Mouse (Mus musculus): ENCODE results near the gene Mettl26.

Gene Mettl26

DNA sequence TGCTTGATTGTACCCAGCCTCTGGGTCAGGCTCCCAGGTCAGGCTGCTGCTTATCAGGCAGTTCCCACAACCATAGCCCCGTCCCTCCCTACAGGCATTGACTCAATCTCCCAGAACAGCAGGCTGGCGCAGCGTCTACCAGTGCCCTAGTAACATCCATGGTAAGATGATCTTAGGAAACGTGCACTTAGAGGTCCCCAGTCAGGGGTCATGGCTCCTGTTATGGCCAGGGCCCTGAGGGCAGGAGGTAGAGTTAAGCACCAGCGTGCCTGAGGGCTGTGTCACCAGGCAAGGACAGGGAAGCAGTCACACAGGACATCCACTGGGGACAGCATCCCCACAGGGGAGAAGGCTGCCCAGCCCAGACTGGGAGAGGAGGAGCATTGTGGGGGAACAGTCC lies 7.4 kb downstream of the Mettl26 start:
- DNase-seq (ENCODE audit: extremely low read depth, low read depth, low spot score) = no peak

GRCm38 (mm10) chr17:25883268-25883667 lies 8.4 kb downstream of the Mettl26 start:
- DNase-seq (ENCODE audit: extremely low read depth, low read depth, low spot score) = no peak

- no peak for DNase-seq (ENCODE audit: extremely low read depth, low read depth, low spot score)
Measured at GRCm38 (mm10) chr17:25883824-25884223, 8.9 kb downstream of the Mettl26 start.

- no peak for DNase-seq (ENCODE audit: extremely low read depth, low read depth, low spot score)
Measured at GRCm38 (mm10) chr17:25885636-25886035, 10.8 kb downstream of the Mettl26 start.

DNA sequence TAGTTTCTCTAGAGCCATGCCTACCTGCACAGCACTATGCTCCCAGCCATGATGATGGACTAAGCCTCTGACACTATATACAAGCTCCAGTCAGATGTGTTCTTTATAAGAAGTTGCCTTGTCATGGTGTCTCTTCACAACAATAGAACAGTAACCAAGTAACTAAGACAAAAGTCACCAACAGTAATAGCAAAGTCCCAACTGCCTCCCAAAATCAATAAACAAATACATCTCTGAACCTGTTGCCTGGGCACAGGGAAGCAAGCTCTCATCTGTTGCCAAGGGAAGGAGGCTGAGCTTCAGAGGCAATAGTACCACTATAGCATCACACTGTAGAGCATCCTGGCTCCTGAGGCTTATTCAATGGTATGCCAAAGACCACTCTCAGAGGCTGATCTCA lies 11.9 kb downstream of the Mettl26 start:
- no peak for DNase-seq (ENCODE audit: extremely low read depth, low read depth, low spot score)

DNA sequence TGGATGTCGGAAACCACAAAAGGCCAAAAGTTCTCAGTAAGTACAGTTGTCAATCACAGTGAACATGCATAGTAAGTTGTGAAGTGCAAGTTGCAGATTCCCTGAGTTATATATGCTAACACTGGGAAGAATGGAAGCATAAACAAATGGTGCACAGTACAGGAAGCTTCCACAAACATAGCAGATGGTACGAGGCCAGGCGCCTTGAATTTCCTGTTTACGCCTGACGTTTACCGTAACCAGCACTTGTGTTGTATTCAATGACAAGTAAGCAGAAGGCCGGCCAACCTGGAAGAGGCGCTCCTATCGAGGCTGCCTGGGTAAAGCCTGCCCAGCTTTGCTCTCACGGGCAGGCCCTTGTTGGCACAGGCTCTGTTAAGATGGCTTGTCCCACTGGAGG lies 12.6 kb downstream of the Mettl26 start:
- no peak for DNase-seq (ENCODE audit: extremely low read depth, low read depth, low spot score)

GRCm38 (mm10) chr17:25888837-25889236 lies 14.0 kb downstream of the Mettl26 start:
- DNase-seq (ENCODE audit: extremely low read depth, low read depth, low spot score) = no peak

DNA sequence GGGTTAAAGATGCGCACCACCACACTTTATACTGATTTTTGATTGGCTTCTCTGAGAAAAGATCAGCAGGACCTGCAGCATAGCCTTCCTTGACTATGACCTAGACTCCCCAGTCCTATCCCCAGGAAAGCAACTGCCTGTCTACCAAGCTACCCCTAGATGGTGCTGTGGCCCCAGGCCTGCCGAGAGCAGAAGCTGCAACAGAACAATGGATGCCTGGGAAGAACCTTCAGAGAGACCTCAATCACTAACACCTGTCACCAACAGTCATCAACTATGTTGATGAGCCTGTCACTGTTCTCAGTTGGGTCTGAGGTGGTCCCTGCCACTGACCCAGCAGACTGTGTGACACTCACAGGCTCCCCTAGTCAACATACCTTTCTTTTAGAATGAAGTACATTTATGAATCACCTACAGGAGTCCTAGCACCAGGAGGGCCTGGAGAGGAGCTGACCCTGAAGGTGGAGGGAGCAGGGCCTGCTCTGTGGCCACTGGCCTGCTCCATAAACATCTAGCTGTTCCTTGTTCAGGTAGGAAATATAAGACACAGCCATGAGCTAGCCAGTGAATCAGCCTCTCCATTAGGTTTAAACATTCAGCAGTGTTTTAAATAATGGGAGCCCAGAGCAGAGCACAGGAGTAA lies 19.2 kb downstream of the Mettl26 start:
- no peak for DNase-seq (ENCODE audit: extremely low read depth, low read depth, low spot score)

DNA sequence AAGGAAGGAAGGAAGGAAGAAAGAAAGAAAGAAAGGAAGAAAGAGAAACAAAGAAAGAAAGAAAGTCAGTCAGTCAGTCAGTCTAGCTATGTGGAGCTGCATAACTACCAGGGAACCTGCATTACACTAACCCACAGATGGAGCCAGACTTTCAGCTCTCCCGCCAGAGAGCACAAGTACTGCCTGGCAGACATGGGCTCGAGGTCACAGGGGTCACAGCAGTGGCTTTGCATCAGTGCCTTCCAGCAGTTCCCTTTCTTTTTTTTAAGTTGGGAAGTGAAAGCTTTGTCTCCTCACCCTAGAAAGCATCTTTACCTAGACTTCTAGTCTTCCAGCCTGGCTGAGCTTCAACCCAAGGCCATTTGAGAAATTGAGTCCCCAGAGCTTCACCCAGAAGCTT lies 20.5 kb downstream of the Mettl26 start:
- no peak for DNase-seq (ENCODE audit: extremely low read depth, low read depth, low spot score)

DNA sequence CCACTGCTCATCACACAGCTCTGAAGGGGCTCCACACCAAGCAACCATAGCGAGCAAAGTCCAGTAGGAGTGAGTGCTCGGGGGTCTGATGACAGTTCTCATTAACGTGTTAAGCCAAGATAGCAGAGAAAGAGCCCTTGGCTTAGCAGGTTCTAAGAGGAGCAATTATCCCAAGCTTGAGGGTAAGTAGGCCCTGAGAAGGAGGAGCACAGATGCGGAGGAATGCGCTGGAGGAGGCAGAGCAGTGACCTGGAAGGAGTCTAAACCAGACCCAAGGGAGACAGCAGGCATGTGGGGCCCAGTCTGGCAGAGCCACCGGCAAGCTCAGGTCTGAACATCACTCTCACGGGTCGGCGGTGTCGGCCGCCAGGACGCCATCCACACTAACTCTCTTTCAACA lies 21.0 kb downstream of the Mettl26 start:
- DNase-seq (ENCODE audit: extremely low read depth, low read depth, low spot score) = no peak

GRCm38 (mm10) chr17:25900193-25900592 lies 25.3 kb downstream of the Mettl26 start:
- DNase-seq (ENCODE audit: extremely low read depth, low read depth, low spot score) = no peak

GRCm38 (mm10) chr17:25903061-25903460 lies 28.2 kb downstream of the Mettl26 start:
- DNase-seq (ENCODE audit: extremely low read depth, low read depth, low spot score) = no peak

DNA sequence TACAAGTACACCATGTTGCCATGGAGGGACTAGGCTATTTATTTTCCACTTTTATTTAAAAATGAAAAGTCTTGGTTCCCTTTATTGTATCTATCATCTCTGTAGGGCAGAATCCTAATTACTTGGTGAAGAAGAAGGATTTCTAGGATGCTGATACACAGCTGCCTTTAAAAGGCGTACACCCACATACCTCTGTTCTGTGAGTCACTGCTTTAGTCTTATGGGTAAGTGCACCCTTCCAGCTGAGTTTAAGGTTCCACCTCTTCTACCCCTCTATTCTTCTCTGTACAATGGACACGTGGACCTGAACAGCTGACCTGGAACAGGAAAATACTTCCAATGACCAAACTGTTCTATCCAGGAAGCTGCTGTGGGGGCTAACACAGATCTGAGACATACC lies 32.8 kb downstream of the Mettl26 start:
- DNase-seq (ENCODE audit: extremely low read depth, low read depth, low spot score) = no peak

GRCm38 (mm10) chr17:25911816-25912215 lies 36.9 kb downstream of the Mettl26 start:
- DNase-seq (ENCODE audit: extremely low read depth, low read depth, low spot score) = no peak

DNA sequence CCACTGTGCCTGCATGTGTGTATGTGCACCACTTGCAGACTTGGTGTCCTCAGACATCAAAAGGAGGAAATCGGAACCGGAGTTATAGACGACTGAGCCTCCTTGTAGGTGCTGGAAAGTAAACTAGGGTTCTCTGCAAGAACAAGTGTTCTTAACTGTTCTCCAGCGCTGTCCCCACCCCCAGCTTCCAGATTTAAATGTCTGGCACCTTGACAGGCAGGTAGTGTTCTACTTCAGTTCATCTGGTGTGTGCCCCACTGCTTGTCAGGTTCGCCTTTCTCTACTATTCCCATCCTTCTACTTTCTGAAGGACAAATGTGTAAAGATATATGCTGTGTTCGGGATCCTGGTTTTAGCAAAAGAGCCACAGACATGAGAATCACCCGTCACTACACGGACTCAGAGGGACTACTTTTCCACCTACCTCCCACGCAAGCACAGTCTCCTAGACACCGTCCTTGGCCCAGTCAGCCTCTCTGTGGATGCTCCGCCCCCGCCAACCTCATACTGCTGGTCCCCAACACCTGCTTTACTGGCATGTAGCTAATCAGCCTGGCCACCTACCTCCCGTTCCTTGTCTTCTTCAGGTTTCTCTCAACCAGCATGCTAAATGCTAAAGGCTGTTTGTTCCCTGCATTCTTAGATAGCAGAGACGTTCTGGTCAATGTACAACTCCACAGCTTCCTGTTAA lies 38.5 kb downstream of the Mettl26 start:
- DNase-seq (ENCODE audit: extremely low read depth, low read depth, low spot score) = no peak

DNA sequence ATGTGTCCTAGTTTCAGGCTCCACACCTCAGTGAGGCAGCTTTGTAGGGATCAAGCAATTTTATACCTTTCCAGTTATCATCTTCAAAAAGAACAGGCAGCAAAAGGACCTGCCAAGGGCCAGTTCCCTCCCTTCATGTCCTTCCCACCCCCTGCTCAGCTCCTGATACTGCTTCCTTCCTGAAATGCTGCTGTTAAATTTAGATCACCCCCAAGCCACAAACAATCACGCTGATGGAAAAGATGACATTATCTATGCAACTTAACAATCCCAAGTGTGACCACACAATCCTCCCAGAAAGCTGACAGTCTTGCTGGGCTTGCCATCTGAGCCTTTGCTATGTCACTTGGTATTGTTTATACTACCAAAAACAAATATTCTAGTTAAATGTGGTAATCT lies 39.0 kb downstream of the Mettl26 start:
- no peak for DNase-seq (ENCODE audit: extremely low read depth, low read depth, low spot score)

GRCm38 (mm10) chr17:25914295-25914694 lies 39.4 kb downstream of the Mettl26 start:
- no peak for DNase-seq (ENCODE audit: extremely low read depth, low read depth, low spot score)

DNA sequence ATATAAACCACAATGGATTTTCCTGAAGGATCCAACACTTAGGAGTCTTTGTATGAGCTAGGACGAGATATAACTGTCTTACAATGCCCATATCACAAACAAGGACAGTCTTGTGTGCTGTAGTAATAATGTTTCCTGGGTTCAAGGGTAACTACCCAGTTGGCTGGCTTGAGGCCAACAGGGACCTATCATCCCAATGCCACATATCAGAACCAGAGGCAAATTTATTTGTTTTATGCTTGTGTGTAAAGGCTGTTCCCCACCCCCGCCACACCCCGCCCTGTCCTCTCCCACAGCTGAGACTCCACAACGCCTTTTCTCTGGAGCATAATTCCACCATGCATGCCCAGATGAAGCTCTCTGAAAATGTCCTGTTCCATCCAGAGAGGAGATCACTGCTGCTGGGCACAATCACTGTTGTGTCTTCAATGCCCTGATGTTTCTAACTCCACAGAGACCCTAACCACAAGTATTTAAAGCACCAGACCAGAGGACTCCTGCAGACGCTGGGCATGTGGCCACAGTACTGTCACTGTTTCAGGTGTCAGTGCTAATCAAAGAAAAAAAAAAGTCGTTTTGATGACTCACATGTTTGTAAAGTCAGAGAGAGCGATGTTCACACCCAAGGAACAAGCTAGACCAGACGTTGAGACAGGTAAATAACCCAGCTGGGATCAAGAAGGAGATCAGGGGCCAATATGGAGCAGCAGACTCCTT lies 42.2 kb downstream of the Mettl26 start:
- DNase-seq (ENCODE audit: extremely low read depth, low read depth, low spot score) = no peak

GRCm38 (mm10) chr17:25918037-25918750 lies 43.3 kb downstream of the Mettl26 start:
- no peak for DNase-seq (ENCODE audit: extremely low read depth, low read depth, low spot score)

GRCm38 (mm10) chr17:25919144-25919785 lies 44.4 kb downstream of the Mettl26 start, which contains the start of gene Rab40c:
Gene Rab40c, minus strand, starts transcription at chr17:25919727.
- DNase-seq (ENCODE audit: extremely low read depth, low read depth, low spot score) = no peak
